Mouse (Mus musculus): ENCODE results near the gene Phf21a. TPM values are rescaled to one million over a fixed set of nuclear protein-coding genes. Genes with fewer than 3 reads are reported as not detected.

Gene Phf21a
- total and polyA plus RNA-seq, 3 experiments: 8.8 to 76.4 (median 26.8) TPM

- no peak overlapping the region for H3K4me3 ChIP-seq (ENCODE audit: low read depth, low read length)
- no peaks in the 10 kb centered on the region for H3K27me3 ChIP-seq (ENCODE audit: insufficient read depth, low read length)
- no peaks in the 10 kb centered on the region; the same call in 1 of the 2 replicates for H3K4me1 ChIP-seq (ENCODE audit: insufficient read depth, low read depth, low read length)
- no peak for DNase-seq (ENCODE audit: low spot score)
- H3K9me3 ChIP-seq (replicated peaks): no peaks in the 10 kb centered on the region
- no peak for TF ChIP-seq GATA1 (IDR thresholded peaks at IDR 0.05; ENCODE audit: borderline replicate concordance, low read length)
- TF ChIP-seq POLR2AphosphoS5 (IDR thresholded peaks at IDR 0.05; ENCODE audit: insufficient replicate concordance, low read depth, low read length): no peak
- no peak for TF ChIP-seq GATA2 (IDR thresholded peaks at IDR 0.05; ENCODE audit: borderline replicate concordance, low read depth, low read length)
- no peak for TF ChIP-seq CTCF (IDR thresholded peaks at IDR 0.05; ENCODE audit: low read depth, low read length)
- no peak for TF ChIP-seq TAL1 (conservative IDR thresholded peaks at IDR 0.05; ENCODE audit: low read depth, low read length)
- no peaks in the 10 kb centered on the region for H3K36me3 ChIP-seq (replicated peaks)
- ATAC-seq (ENCODE audit: extremely low read depth, insufficient number of reproducible peaks, low FRiP score, poor library complexity, severe bottlenecking): no peak
Measured at GRCm38 (mm10) chr2:92314031-92314430, 221.1 kb downstream of the Phf21a start.

GRCm38 (mm10) chr2:92316652-92317051 is 223.7 kb downstream of the Phf21a start:
- no peak for ATAC-seq (ENCODE audit: extremely low read depth, insufficient number of reproducible peaks, low FRiP score, poor library complexity, severe bottlenecking)
- DNase-seq (ENCODE audit: low spot score): no peak
- TF ChIP-seq GATA2 (IDR thresholded peaks at IDR 0.05; ENCODE audit: borderline replicate concordance, low read depth, low read length) (no peak), GATA1 (IDR thresholded peaks at IDR 0.05; ENCODE audit: borderline replicate concordance, low read length) (no peak), POLR2AphosphoS5 (IDR thresholded peaks at IDR 0.05; ENCODE audit: insufficient replicate concordance, low read depth, low read length) (no peak), CTCF (IDR thresholded peaks at IDR 0.05; ENCODE audit: low read depth, low read length) (no peak), TAL1 (conservative IDR thresholded peaks at IDR 0.05; ENCODE audit: low read depth, low read length) (no peak)
- Histone ChIP-seq H3K4me3 (ENCODE audit: low read depth, low read length) (no peak overlapping the region), H3K27me3 (ENCODE audit: insufficient read depth, low read length) (no peaks in the 10 kb centered on the region), H3K4me1 (ENCODE audit: insufficient read depth, low read depth, low read length) (no peaks in the 10 kb centered on the region; the same call in 1 of the 2 replicates), H3K36me3 (replicated peaks) (peaks cover 3% of the 10 kb centered on the region), H3K9me3 (replicated peaks) (no peaks in the 10 kb centered on the region)

GRCm38 (mm10) chr2:92317228-92317627 is 224.3 kb downstream of the Phf21a start:
- no peaks in the 10 kb centered on the region; the same call in 1 of the 2 replicates for H3K4me1 ChIP-seq (ENCODE audit: insufficient read depth, low read depth, low read length)
- no peaks in the 10 kb centered on the region for H3K27me3 ChIP-seq (ENCODE audit: insufficient read depth, low read length)
- H3K36me3 ChIP-seq (replicated peaks): peaks cover 7% of the 10 kb centered on the region
- no peaks in the 10 kb centered on the region for H3K9me3 ChIP-seq (replicated peaks)
- no peak for ATAC-seq (ENCODE audit: extremely low read depth, insufficient number of reproducible peaks, low FRiP score, poor library complexity, severe bottlenecking)
- DNase-seq (ENCODE audit: low spot score): no peak
- no peak overlapping the region for H3K4me3 ChIP-seq (ENCODE audit: low read depth, low read length)
- TF ChIP-seq TAL1 (conservative IDR thresholded peaks at IDR 0.05; ENCODE audit: low read depth, low read length) (no peak), POLR2AphosphoS5 (IDR thresholded peaks at IDR 0.05; ENCODE audit: insufficient replicate concordance, low read depth, low read length) (no peak), GATA1 (IDR thresholded peaks at IDR 0.05; ENCODE audit: borderline replicate concordance, low read length) (no peak), CTCF (IDR thresholded peaks at IDR 0.05; ENCODE audit: low read depth, low read length) (no peak), GATA2 (IDR thresholded peaks at IDR 0.05; ENCODE audit: borderline replicate concordance, low read depth, low read length) (no peak)

- TF ChIP-seq POLR2AphosphoS5 (IDR thresholded peaks at IDR 0.05; ENCODE audit: insufficient replicate concordance, low read depth, low read length): no peak
- TF ChIP-seq CTCF (IDR thresholded peaks at IDR 0.05; ENCODE audit: low read depth, low read length): 0 out of 2 replicates have a peak, but pooled peaks have one; percentile 19
- Histone ChIP-seq H3K4me1 (ENCODE audit: insufficient read depth, low read depth, low read length) (peaks cover 2% of the 10 kb centered on the region; the same call in 1 of the 2 replicates), H3K4me3 (ENCODE audit: low read depth, low read length) (no peak overlapping the region), H3K9me3 (replicated peaks) (no peaks in the 10 kb centered on the region), H3K36me3 (replicated peaks) (peaks cover 23% of the 10 kb centered on the region), H3K27me3 (ENCODE audit: insufficient read depth, low read length) (no peaks in the 10 kb centered on the region)
- ATAC-seq (ENCODE audit: extremely low read depth, insufficient number of reproducible peaks, low FRiP score, poor library complexity, severe bottlenecking) (no peak), DNase-seq (ENCODE audit: low spot score) (no peak)
Measured at GRCm38 (mm10) chr2:92322669-92323068, 229.8 kb downstream of the Phf21a start.

GRCm38 (mm10) chr2:92325676-92326075 is 232.8 kb downstream of the Phf21a start:
- peaks cover 33% of the 10 kb centered on the region for H3K36me3 ChIP-seq (replicated peaks)
- no peak overlapping the region for H3K4me3 ChIP-seq (ENCODE audit: low read depth, low read length)
- ATAC-seq (ENCODE audit: extremely low read depth, insufficient number of reproducible peaks, low FRiP score, poor library complexity, severe bottlenecking) (no peak), DNase-seq (ENCODE audit: low spot score) (no peak)
- H3K27me3 ChIP-seq (ENCODE audit: insufficient read depth, low read length): no peaks in the 10 kb centered on the region
- no peaks in the 10 kb centered on the region for H3K9me3 ChIP-seq (replicated peaks)
- H3K4me1 ChIP-seq (ENCODE audit: insufficient read depth, low read depth, low read length): peaks cover 2% of the 10 kb centered on the region; the same call in 1 of the 2 replicates
- TF ChIP-seq GATA2 (IDR thresholded peaks at IDR 0.05; ENCODE audit: borderline replicate concordance, low read depth, low read length) (no peak), CTCF (IDR thresholded peaks at IDR 0.05; ENCODE audit: low read depth, low read length) (no peak), GATA1 (IDR thresholded peaks at IDR 0.05; ENCODE audit: borderline replicate concordance, low read length) (no peak), POLR2AphosphoS5 (IDR thresholded peaks at IDR 0.05; ENCODE audit: insufficient replicate concordance, low read depth, low read length) (no peak), TAL1 (conservative IDR thresholded peaks at IDR 0.05; ENCODE audit: low read depth, low read length) (no peak)

- TF ChIP-seq POLR2AphosphoS5 (IDR thresholded peaks at IDR 0.05; ENCODE audit: insufficient replicate concordance, low read depth, low read length): no peak
- no peak for TF ChIP-seq TAL1 (conservative IDR thresholded peaks at IDR 0.05; ENCODE audit: low read depth, low read length)
- no peak for TF ChIP-seq CTCF (IDR thresholded peaks at IDR 0.05; ENCODE audit: low read depth, low read length)
- no peak for TF ChIP-seq GATA2 (IDR thresholded peaks at IDR 0.05; ENCODE audit: borderline replicate concordance, low read depth, low read length)
- no peak for TF ChIP-seq GATA1 (IDR thresholded peaks at IDR 0.05; ENCODE audit: borderline replicate concordance, low read length)
- Histone ChIP-seq H3K4me1 (ENCODE audit: insufficient read depth, low read depth, low read length) (peaks cover 2% of the 10 kb centered on the region; the same call in 1 of the 2 replicates), H3K27me3 (ENCODE audit: insufficient read depth, low read length) (no peaks in the 10 kb centered on the region), H3K36me3 (replicated peaks) (peaks cover 34% of the 10 kb centered on the region), H3K9me3 (replicated peaks) (no peaks in the 10 kb centered on the region), H3K4me3 (ENCODE audit: low read depth, low read length) (no peak overlapping the region)
- ATAC-seq (ENCODE audit: extremely low read depth, insufficient number of reproducible peaks, low FRiP score, poor library complexity, severe bottlenecking) (no peak), DNase-seq (ENCODE audit: low spot score) (no peak)
Measured at GRCm38 (mm10) chr2:92326221-92326620, 233.3 kb downstream of the Phf21a start.

Data from G1E (cell line).